Mouse (Mus musculus) frontal cortex, adult 2 months (tissue): ENCODE measurements around the gene Sfxn3. TPM values are rescaled to one million over a fixed set of nuclear protein-coding genes. Genes with fewer than 3 reads are reported as not detected.

Experiments used
- polyA plus RNA-seq: library from polyadenylated mRNA; depleted of rRNA; stranded (reverse); fragments of >200 nt; gene quantifications from 2 replicates; pipeline ENCODE4 v1.2.3, GENCODE M21; 2012; rRNA removed

Sfxn3 gene
- polyA plus RNA-seq, 1 experiment, result 103 TPM

Other genes with a start within 250 kb of the Sfxn3 start
- gene Slf2, start 116.4 kb upstream of the Sfxn3 start, polyA plus RNA-seq, result 39.7 and 46.4 TPM in 2 replicates
- 52.4 and 53.9 TPM in 2 replicates for gene Sema4g, start 58.4 kb upstream of the Sfxn3 start, polyA plus RNA-seq
- 10.2 and 11.3 TPM in 2 replicates for gene Twnk, start 41.8 kb upstream of the Sfxn3 start, polyA plus RNA-seq
- 73.3 and 80.2 TPM in 2 replicates for gene Mrpl43, start 41.1 kb upstream of the Sfxn3 start, polyA plus RNA-seq
- 34.7 and 37.1 TPM in 2 replicates for gene Lzts2, start 33.1 kb upstream of the Sfxn3 start, polyA plus RNA-seq
- 7.6 and 7.7 TPM in 2 replicates for gene Pdzd7, start 1.8 kb upstream of the Sfxn3 start, polyA plus RNA-seq
- gene Kazald1, start 27.7 kb downstream of the Sfxn3 start, polyA plus RNA-seq, result 4.3 and 5.3 TPM in 2 replicates
- gene Tlx1, start 103.2 kb downstream of the Sfxn3 start, polyA plus RNA-seq, result not detected in 2 replicates
- not detected in 2 replicates for gene Lbx1, start 188.3 kb downstream of the Sfxn3 start, polyA plus RNA-seq